Mouse (Mus musculus) small intestine, adult 2 months (tissue): Measurements from ENCODE around the gene Lmod2. TPM values are rescaled to one million over a fixed set of nuclear protein-coding genes. Genes with fewer than 3 reads are reported as not detected.

Source experiments
- H3K27ac ChIP-seq: fragments of 200-500 bp; 2 replicates; pipeline ENCODE4 v1.5.1; 2012; ENCODE audit warnings: low read depth, low read length, control low read depth, inconsistent platforms; ENCODE audit not compliant: insufficient read depth
- H3K27me3 ChIP-seq: fragments of 200-500 bp; 2 replicates; pipeline ENCODE4 v1.6.1; 2012; ENCODE audit warnings: mild to moderate bottlenecking, moderate library complexity, low read length, inconsistent platforms; ENCODE audit not compliant: control insufficient read depth, insufficient read depth
- H3K36me3 ChIP-seq: fragments of 200-500 bp; 2 replicates; pipeline ENCODE4 v1.6.1; 2012; ENCODE audit warnings: mild to moderate bottlenecking, low read length, control low read depth, inconsistent platforms; ENCODE audit not compliant: control insufficient read depth, insufficient read depth
- H3K4me1 ChIP-seq: fragments of 200-500 bp; 2 replicates; pipeline ENCODE4 v1.6.1; 2012; ENCODE audit warnings: low read length, inconsistent platforms, mixed read lengths; ENCODE audit not compliant: control insufficient read depth, insufficient read depth, insufficient read length
- H3K4me3 ChIP-seq: fragments of 200-500 bp; 2 replicates; pipeline ENCODE4 v1.5.1; 2012; ENCODE audit warnings: low read depth, mild to moderate bottlenecking, control low read depth, inconsistent platforms, low read length, moderate library complexity
- CTCF ChIP-seq: fragments of 200-500 bp; IDR thresholded peaks from 2 replicates; pipeline ENCODE4 v1.5.1; 2012; ENCODE audit warnings: low read depth, mild to moderate bottlenecking, control low read depth, inconsistent platforms, low read length, moderate library complexity, mixed read lengths; ENCODE audit not compliant: insufficient replicate concordance, insufficient read length; ENCODE audit errors: extremely low read depth
- POLR2A ChIP-seq: fragments of 200-500 bp; IDR thresholded peaks from 2 replicates; pipeline ENCODE4 v1.6.1; 2012; ENCODE audit warnings: low read depth, mild to moderate bottlenecking, control low read depth, inconsistent platforms, low read length, moderate library complexity
- WGBS: fragments of 180-500 bp; shearing (Covaris S2); methylation state at CpG from one replicate; pipeline ENCODE4 v1.1.7; 2018; 5-methylcytosine and 5-hydroxymethylcytosine counted together
- polyA plus RNA-seq: library from polyadenylated mRNA; depleted of rRNA; stranded (reverse); fragments of >200 nt; gene quantifications from 2 replicates; pipeline ENCODE4 v1.2.3, GENCODE M21; 2012

Lmod2 gene
- polyA plus RNA-seq, 1 experiment: not detected

DNA sequence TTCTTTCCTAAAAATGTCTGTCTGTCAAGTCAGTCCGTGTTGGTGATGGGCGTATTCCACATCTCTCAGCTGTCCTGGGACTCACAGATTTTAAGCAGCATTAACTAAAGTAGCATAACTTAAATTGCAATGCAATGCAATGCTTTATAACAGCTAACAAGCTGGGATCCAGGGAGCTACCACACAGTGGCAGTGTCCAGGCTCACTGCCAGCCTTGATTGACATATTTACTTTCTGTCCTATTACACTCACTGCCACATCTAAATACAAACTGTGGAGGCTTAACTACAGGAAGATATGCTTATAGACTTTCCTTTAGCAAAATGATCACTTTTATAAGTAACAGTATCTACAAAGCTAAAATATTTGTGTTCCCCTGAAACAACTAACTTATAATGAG is 38.3 kb downstream of the Lmod2 start:
- H3K27ac ChIP-seq: no peak overlapping the region
- H3K4me1 ChIP-seq: peaks cover 2% of the 10 kb centered on the region; the same call in 1 of the 2 replicates
- H3K36me3 ChIP-seq: peaks cover 20% of the 10 kb centered on the region
- WGBS: 83% methylated on average over 2 of the region's 2 CpGs
- H3K4me3 ChIP-seq: no peak overlapping the region
- no peaks in the 10 kb centered on the region for H3K27me3 ChIP-seq
- TF ChIP-seq POLR2A: no peak

DNA sequence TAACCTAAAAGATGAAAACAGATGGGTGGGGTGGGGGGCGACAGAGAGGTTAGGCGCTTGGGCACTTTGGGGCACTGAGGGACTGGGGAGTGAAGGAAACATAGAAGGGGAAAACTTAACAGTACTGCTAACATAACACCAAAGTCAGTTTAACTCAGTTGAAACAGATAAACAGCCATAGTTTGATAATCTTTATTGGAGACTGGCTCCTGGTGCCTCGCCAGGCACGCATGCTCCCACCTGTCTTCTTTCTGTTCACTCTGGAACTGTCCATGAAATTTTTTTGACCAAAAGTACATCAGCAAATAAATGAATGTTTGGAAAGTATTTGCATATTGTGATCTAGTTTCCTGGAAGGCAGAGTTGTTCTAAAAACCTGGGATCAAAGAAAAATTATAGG is 43.7 kb downstream of the Lmod2 start:
- Histone ChIP-seq H3K4me3 (no peak overlapping the region), H3K27ac (no peak overlapping the region), H3K36me3 (peaks cover 7% of the 10 kb centered on the region), H3K27me3 (no peaks in the 10 kb centered on the region), H3K4me1 (no peaks in the 10 kb centered on the region)
- WGBS: 79% methylated on average over 4 of the region's 4 CpGs
- TF ChIP-seq CTCF (no peak), POLR2A (no peak)

DNA sequence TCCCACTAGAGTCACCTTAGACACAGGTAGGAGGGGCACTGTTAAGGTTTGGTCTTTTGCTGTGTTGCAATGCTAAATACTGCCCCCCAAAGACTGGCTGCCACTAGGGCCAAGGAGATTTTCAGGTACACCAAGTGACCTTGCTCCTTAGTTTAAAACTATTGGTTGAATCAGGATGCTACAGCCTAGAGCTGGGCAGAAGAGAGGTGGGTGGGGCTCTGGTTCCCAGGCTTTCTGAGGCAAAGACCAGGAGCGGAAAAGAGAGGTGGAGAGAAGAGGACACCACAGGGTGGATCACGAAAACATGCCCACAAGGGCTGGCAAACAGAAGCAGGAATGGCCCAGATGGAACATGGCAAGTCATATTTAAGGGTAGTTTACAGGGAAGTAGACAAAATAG is 44.6 kb downstream of the Lmod2 start:
- Histone ChIP-seq H3K4me3 (no peak overlapping the region), H3K36me3 (peaks cover 6% of the 10 kb centered on the region), H3K27me3 (no peaks in the 10 kb centered on the region), H3K4me1 (no peaks in the 10 kb centered on the region; the same call in 1 of the 2 replicates), H3K27ac (no peak overlapping the region)
- TF ChIP-seq CTCF: no peak
- 85% methylated on average over 2 of the region's 2 CpGs for WGBS

DNA sequence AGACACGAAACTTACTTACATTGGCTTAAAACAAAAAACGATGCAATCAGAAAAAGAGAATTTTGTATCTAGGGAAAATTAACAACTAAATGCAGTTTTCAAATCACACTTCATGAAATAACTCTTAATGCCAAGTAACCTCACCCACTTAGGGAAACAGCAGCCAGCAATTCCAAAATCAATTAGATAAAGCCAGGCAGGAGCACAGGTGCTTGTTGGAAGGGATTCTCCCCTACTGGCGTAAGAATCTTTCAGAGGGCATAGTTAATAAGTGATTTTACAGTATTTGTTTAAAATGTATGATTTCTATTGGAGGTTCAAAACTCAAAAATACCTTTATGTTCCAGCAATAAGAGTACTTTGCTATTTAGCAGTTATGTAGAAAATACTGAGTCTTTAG is 45.4 kb downstream of the Lmod2 start:
- WGBS: 83% methylated on average over 3 of the region's 3 CpGs
- no peak overlapping the region for H3K4me3 ChIP-seq
- no peak overlapping the region for H3K27ac ChIP-seq
- no peaks in the 10 kb centered on the region; the same call in 1 of the 2 replicates for H3K4me1 ChIP-seq
- no peaks in the 10 kb centered on the region for H3K27me3 ChIP-seq
- TF ChIP-seq POLR2A (no peak), CTCF (no peak)
- H3K36me3 ChIP-seq: peaks cover 6% of the 10 kb centered on the region

DNA sequence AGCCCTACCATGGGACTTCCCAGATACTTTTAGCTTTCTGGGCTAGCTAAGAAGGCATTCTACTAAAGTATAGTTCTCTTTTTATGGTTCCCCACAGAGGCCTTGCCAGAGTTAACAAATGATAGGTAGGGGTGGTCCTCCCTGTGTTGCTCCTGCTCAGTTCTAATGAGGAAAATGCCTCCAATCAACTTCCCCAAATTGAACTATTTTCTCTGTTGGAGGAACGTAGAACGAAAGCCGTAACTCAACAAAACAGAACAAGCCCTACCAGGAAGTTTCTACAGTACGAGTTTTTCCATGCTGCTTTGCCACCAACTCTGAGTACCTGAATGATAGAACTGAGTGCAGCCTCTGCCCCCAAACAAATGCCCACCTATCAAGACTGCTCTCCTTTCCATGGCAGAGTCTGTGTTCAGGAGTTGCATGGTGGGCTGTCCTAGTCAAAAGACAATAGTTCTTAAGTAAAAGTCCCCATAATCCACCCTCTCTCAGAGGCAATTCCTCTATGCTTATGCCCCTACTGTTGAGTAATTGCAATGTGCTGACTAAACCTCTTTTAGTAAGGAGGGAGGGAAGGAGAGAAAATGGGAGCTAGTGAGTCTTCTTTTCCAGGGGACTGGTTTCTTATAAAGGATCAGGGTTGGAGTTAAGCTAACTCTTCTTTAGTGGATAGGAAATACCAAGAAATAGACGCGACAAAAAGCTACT is 47.9 kb downstream of the Lmod2 start:
- TF ChIP-seq CTCF: no peak
- TF ChIP-seq POLR2A: no peak
- 87% methylated on average over 6 of the region's 6 CpGs for WGBS

DNA sequence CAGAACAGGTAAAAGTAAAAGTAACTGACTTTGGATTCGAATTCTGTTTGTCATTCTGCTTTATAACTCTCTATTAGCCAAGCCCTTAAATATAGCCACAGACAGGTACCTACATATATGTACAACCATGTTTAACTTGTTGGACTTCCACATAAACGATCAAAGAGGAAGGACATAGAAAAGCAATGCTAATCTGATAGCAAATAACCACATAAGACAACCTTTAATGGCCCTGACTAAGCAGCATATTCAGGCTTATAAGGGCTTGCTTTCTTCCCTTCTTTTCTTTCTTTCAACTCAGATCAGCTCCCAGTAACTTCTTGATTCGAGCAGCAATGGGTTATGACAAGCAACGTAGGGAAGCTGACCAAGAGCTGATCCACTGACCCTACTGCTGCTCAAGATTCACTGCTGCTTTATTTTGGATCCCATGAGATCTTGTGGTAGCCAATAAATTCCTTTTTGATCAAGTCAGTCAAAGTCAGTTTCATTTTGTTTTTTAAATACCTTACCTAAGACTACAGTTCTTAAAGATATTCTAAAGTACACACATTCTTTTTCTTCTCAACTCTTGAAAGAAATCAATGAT is 49.6 kb downstream of the Lmod2 start:
- 53% methylated on average over 4 of the region's 4 CpGs for whole genome bisulfite sequencing
- Histone ChIP-seq H3K27ac (no peak overlapping the region), H3K27me3 (no peaks in the 10 kb centered on the region)

More for the DNA sequence above, 47.9 kb downstream of the Lmod2 start:
- no peak overlapping the region for H3K27ac ChIP-seq
- H3K4me3 ChIP-seq: no peak overlapping the region
- peaks cover 2% of the 10 kb centered on the region for H3K4me1 ChIP-seq
- peaks cover 4% of the 10 kb centered on the region; the same call in 1 of the 2 replicates for H3K36me3 ChIP-seq
- H3K27me3 ChIP-seq: no peaks in the 10 kb centered on the region

DNA sequence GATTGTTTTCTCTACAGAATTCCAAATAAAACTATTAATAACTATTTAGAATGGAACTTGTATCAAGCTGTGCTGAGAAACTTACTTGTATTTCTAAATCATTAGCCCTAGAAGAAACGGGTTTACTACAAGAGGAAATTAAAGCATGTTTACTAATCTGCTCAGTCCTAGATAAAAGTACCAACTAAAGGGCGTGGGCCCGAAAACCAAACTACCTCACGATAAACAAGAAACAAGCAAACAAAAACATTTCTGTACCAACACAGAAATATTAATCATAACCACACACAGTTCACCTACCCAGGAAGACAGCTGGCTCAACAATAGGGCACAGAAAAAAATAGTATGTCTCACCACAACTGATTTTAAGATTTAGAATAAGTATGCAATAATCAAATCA is 50.8 kb downstream of the Lmod2 start:
- TF ChIP-seq POLR2A (no peak), CTCF (no peak)
- 52% methylated on average over 4 of the region's 4 CpGs for WGBS
- H3K27me3 ChIP-seq: no peaks in the 10 kb centered on the region
- no peak overlapping the region for H3K4me3 ChIP-seq
- peaks cover 2% of the 10 kb centered on the region; the same call in 1 of the 2 replicates for H3K36me3 ChIP-seq
- H3K4me1 ChIP-seq: peaks cover 4% of the 10 kb centered on the region
- no peak overlapping the region for H3K27ac ChIP-seq

More for the DNA sequence above, 49.6 kb downstream of the Lmod2 start:
- no peak for TF ChIP-seq CTCF
- TF ChIP-seq POLR2A: no peak
- no peak overlapping the region for H3K4me3 ChIP-seq
- peaks cover 2% of the 10 kb centered on the region; the same call in 1 of the 2 replicates for H3K36me3 ChIP-seq
- peaks cover 4% of the 10 kb centered on the region for H3K4me1 ChIP-seq
